Mouse (Mus musculus): ENCODE data around the gene Mars2. TPM values are rescaled to one million over a fixed set of nuclear protein-coding genes. Genes with fewer than 3 reads are reported as not detected.

Gene Mars2
- polyA plus RNA-seq, 1 experiment, result 1.8 TPM

DNA sequence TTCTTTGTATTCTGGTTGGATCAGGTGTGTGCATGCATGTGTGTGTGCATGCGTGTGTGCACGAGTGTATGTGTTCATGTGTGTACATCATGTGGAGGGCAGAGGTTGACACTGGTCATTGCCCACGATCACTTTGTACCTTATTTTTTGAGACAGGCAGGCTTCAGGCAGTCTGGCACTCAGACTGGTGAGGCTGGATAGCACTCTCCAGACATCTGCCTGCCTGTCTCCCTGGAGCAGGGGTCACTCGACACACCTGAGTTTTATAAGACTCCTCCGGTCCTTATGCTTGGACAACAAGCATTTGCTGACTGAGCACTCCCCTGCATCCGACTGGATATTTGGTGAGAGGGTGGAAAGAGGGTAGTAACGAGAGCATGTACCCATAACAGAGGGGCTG is 14.0 kb upstream of the Mars2 start:
- no peaks in the 10 kb centered on the region for H3K27me3 ChIP-seq (ENCODE audit: control insufficient read depth, insufficient read depth, low read length)
- H3K4me3 ChIP-seq (ENCODE audit: control insufficient read depth, low read depth, low read length), result no peak overlapping the region
- TF ChIP-seq POLR2A (IDR thresholded peaks at IDR 0.05; ENCODE audit: control insufficient read depth, low read depth, low read length) (no peak), CTCF (IDR thresholded peaks at IDR 0.05; ENCODE audit: control insufficient read depth, insufficient read depth, insufficient replicate concordance, low read depth, low read length) (no peak)
- no peaks in the 10 kb centered on the region for H3K36me3 ChIP-seq (ENCODE audit: control insufficient read depth, insufficient read depth, low read length)
- peaks cover 9% of the 10 kb centered on the region for H3K4me1 ChIP-seq (ENCODE audit: control insufficient read depth, insufficient read depth, low read length)
- H3K27ac ChIP-seq (ENCODE audit: control insufficient read depth, insufficient read depth, low read depth, low read length), result no peak overlapping the region

DNA sequence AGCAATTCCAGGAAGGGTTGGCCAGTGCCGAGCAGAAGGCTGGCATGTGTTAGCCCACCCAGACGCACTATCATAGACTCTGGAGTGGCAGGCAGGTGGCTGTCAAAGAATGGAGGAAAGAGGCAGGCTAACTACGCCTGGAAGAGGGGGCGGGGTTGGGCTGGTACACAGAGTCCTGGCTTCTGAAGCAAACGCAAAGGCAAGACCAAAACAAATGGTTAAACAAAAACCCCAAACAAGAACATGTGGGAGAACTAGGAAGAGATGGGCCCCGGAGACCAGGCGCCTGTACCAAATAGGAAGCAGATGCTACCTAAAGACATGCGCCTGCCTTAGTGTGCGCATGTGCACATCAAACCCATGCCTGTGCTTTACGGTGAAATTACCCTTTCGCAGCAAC is 12.9 kb upstream of the Mars2 start:
- Histone ChIP-seq H3K27ac (ENCODE audit: control insufficient read depth, insufficient read depth, low read depth, low read length) (no peak overlapping the region), H3K36me3 (ENCODE audit: control insufficient read depth, insufficient read depth, low read length) (no peaks in the 10 kb centered on the region), H3K27me3 (ENCODE audit: control insufficient read depth, insufficient read depth, low read length) (no peaks in the 10 kb centered on the region), H3K4me3 (ENCODE audit: control insufficient read depth, low read depth, low read length) (no peak overlapping the region), H3K4me1 (ENCODE audit: control insufficient read depth, insufficient read depth, low read length) (peaks cover 9% of the 10 kb centered on the region)
- TF ChIP-seq CTCF (IDR thresholded peaks at IDR 0.05; ENCODE audit: control insufficient read depth, insufficient read depth, insufficient replicate concordance, low read depth, low read length) (no peak), POLR2A (IDR thresholded peaks at IDR 0.05; ENCODE audit: control insufficient read depth, low read depth, low read length) (no peak)

DNA sequence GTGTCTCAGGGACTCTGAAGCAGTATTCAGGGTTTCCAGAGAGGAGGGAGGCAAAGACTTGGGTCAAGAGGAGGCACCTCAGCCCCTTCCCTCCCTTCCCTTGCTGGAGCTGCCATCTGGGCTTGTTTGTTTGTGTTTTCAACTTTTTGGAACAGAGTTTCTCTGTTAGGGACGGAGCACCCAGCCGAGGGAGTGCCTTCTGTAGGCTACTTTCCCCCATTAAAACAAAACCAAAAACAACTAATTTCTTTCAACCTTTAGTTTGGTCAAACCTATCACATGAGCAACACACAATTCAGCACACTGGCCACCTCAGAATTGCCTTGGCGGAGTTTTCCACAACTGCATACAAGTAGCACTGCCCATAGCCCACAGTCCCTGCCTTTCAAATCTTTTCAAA is 11.6 kb upstream of the Mars2 start:
- TF ChIP-seq CTCF (IDR thresholded peaks at IDR 0.05; ENCODE audit: control insufficient read depth, insufficient read depth, insufficient replicate concordance, low read depth, low read length), result no peak
- TF ChIP-seq POLR2A (IDR thresholded peaks at IDR 0.05; ENCODE audit: control insufficient read depth, low read depth, low read length), result no peak
- Histone ChIP-seq H3K4me1 (ENCODE audit: control insufficient read depth, insufficient read depth, low read length) (peaks cover 6% of the 10 kb centered on the region), H3K4me3 (ENCODE audit: control insufficient read depth, low read depth, low read length) (no peak overlapping the region), H3K27me3 (ENCODE audit: control insufficient read depth, insufficient read depth, low read length) (no peaks in the 10 kb centered on the region), H3K27ac (ENCODE audit: control insufficient read depth, insufficient read depth, low read depth, low read length) (no peak overlapping the region), H3K36me3 (ENCODE audit: control insufficient read depth, insufficient read depth, low read length) (no peaks in the 10 kb centered on the region)

- Histone ChIP-seq H3K4me1 (ENCODE audit: control insufficient read depth, insufficient read depth, low read length) (peaks cover 5% of the 10 kb centered on the region), H3K36me3 (ENCODE audit: control insufficient read depth, insufficient read depth, low read length) (no peaks in the 10 kb centered on the region), H3K4me3 (ENCODE audit: control insufficient read depth, low read depth, low read length) (peak within 1 kb of the TSS; percentile 58), H3K27ac (ENCODE audit: control insufficient read depth, insufficient read depth, low read depth, low read length) (peak within 1 kb of the TSS; percentile 53; the same call in 1 of the 2 replicates), H3K27me3 (ENCODE audit: control insufficient read depth, insufficient read depth, low read length) (no peaks in the 10 kb centered on the region)
- TF ChIP-seq POLR2A (IDR thresholded peaks at IDR 0.05; ENCODE audit: control insufficient read depth, low read depth, low read length) (no peak), CTCF (IDR thresholded peaks at IDR 0.05; ENCODE audit: control insufficient read depth, insufficient read depth, insufficient replicate concordance, low read depth, low read length) (no peak)
Measured at GRCm38 (mm10) chr1:55226011-55226857, 10.7 kb upstream of the Mars2 start, which contains the start of gene Rftn2. Rftn2 (minus strand) TSS chr1:55226782.

GRCm38 (mm10) chr1:55227376-55227775 is 9.6 kb upstream of the Mars2 start:
- Histone ChIP-seq H3K27me3 (ENCODE audit: control insufficient read depth, insufficient read depth, low read length) (no peaks in the 10 kb centered on the region), H3K4me1 (ENCODE audit: control insufficient read depth, insufficient read depth, low read length) (peaks cover 5% of the 10 kb centered on the region), H3K27ac (ENCODE audit: control insufficient read depth, insufficient read depth, low read depth, low read length) (no peak overlapping the region), H3K36me3 (ENCODE audit: control insufficient read depth, insufficient read depth, low read length) (no peaks in the 10 kb centered on the region), H3K4me3 (ENCODE audit: control insufficient read depth, low read depth, low read length) (no peak overlapping the region)
- TF ChIP-seq CTCF (IDR thresholded peaks at IDR 0.05; ENCODE audit: control insufficient read depth, insufficient read depth, insufficient replicate concordance, low read depth, low read length), result no peak
- TF ChIP-seq POLR2A (IDR thresholded peaks at IDR 0.05; ENCODE audit: control insufficient read depth, low read depth, low read length), result no peak

- Histone ChIP-seq H3K4me3 (ENCODE audit: control insufficient read depth, low read depth, low read length) (no peak overlapping the region), H3K36me3 (ENCODE audit: control insufficient read depth, insufficient read depth, low read length) (no peaks in the 10 kb centered on the region; the same call in 1 of the 2 replicates), H3K4me1 (ENCODE audit: control insufficient read depth, insufficient read depth, low read length) (peaks cover 5% of the 10 kb centered on the region), H3K27me3 (ENCODE audit: control insufficient read depth, insufficient read depth, low read length) (no peaks in the 10 kb centered on the region), H3K27ac (ENCODE audit: control insufficient read depth, insufficient read depth, low read depth, low read length) (no peak overlapping the region)
- no peak for TF ChIP-seq CTCF (IDR thresholded peaks at IDR 0.05; ENCODE audit: control insufficient read depth, insufficient read depth, insufficient replicate concordance, low read depth, low read length)
- no peak for TF ChIP-seq POLR2A (IDR thresholded peaks at IDR 0.05; ENCODE audit: control insufficient read depth, low read depth, low read length)
Measured at GRCm38 (mm10) chr1:55228256-55228884, 8.6 kb upstream of the Mars2 start.

- Histone ChIP-seq H3K36me3 (ENCODE audit: control insufficient read depth, insufficient read depth, low read length) (no peaks in the 10 kb centered on the region; the same call in 1 of the 2 replicates), H3K4me3 (ENCODE audit: control insufficient read depth, low read depth, low read length) (peak overlapping the region; percentile 29; the same call in 1 of the 2 replicates), H3K4me1 (ENCODE audit: control insufficient read depth, insufficient read depth, low read length) (peaks cover 5% of the 10 kb centered on the region), H3K27me3 (ENCODE audit: control insufficient read depth, insufficient read depth, low read length) (no peaks in the 10 kb centered on the region), H3K27ac (ENCODE audit: control insufficient read depth, insufficient read depth, low read depth, low read length) (no peak overlapping the region)
- no peak for TF ChIP-seq POLR2A (IDR thresholded peaks at IDR 0.05; ENCODE audit: control insufficient read depth, low read depth, low read length)
- TF ChIP-seq CTCF (IDR thresholded peaks at IDR 0.05; ENCODE audit: control insufficient read depth, insufficient read depth, insufficient replicate concordance, low read depth, low read length), result no peak
Measured at GRCm38 (mm10) chr1:55234910-55235520, 2.0 kb upstream of the Mars2 start.
